Mouse (Mus musculus): ENCODE measurements around the gene Mylk3. TPM values are rescaled to one million over a fixed set of nuclear protein-coding genes. Genes with fewer than 3 reads are reported as not detected.

The Mylk3 gene
- 1.0 and 3.8 TPM in 2 replicates for total RNA-seq (2017)

DNA sequence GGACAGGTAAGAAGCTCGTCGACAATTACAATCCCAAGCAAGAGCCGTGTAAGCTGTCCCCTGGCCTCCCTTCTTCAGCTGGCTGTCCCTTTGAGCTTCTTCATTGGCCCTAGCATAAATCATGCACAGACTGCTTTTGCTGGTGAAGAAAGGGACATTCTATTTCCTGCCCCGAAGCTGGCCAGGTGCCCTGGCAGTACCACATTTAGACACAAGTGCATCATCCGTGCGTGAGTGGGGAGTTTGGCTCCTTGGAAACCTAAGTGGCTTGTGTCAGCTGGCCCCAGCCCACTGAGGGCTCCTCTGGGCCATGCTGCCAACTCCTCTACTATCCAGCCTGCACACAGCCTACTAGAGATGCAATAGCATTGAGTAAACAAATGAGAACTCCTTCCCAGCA is at the start of gene Mylk3:
TSS of gene Mylk3 (minus strand) at position 141 of the 400 bp plus-strand sequence.
- ATAC-seq (replicated peaks in 1 of 2; ENCODE audit: insufficient read depth in 1 of 2, low FRiP score in 2 of 2, low TSS enrichment in 1 of 2, low read depth in 1 of 2, poor library complexity in 2 of 2, severe bottlenecking in 2 of 2) = 0 out of 4 replicates have a peak, but pooled peaks of 1 of the 2 experiments have one; percentile 17

DNA sequence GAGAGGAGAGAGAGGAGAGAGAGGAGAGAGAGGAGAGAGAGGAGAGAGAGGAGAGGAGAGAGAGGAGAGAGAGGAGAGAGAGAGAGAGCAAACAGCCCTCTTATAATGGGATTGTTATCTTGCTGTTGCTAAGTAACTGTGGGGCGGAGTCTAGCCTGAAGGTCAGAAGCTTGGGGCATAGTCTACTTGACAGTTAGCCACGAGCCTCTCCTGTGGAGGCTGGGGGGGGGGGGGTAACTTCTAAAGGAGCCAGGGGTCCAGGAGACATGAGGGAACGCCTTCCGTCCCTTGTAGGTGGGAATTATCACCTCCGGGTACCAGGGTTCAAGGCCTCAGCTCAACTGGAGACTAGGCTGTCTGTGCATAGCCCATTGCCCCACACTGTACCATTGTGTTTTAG is 49.6 kb upstream of the Mylk3 start:
- ATAC-seq (replicated peaks in 1 of 2; ENCODE audit: insufficient read depth in 1 of 2, low FRiP score in 2 of 2, low TSS enrichment in 1 of 2, low read depth in 1 of 2, poor library complexity in 2 of 2, severe bottlenecking in 2 of 2) = no peak

GRCm38 (mm10) chr8:85434817-85435216 is 48.7 kb upstream of the Mylk3 start:
- no peak for ATAC-seq (replicated peaks in 1 of 2; ENCODE audit: insufficient read depth in 1 of 2, low FRiP score in 2 of 2, low TSS enrichment in 1 of 2, low read depth in 1 of 2, poor library complexity in 2 of 2, severe bottlenecking in 2 of 2)

DNA sequence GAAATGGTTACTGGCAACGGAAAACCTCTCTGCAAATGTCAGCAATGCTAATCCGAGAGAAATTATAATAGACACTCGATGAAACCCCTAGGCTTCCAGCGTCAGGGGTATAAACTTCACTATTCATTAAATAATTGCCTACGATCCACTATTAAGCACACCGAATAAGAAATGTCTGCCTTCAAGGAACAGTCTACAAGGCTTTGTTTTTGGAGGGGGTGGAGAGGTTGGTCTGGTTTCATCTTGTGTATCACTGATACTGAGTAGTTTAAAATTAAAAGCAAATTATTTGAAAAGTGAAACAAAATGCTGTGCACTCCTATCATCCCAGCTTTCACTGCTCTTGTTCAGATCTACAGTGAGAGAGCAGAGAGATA is 46.9 kb upstream of the Mylk3 start:
- ATAC-seq (replicated peaks in 1 of 2; ENCODE audit: insufficient read depth in 1 of 2, low FRiP score in 2 of 2, low TSS enrichment in 1 of 2, low read depth in 1 of 2, poor library complexity in 2 of 2, severe bottlenecking in 2 of 2) = peak; percentile 29 to 34; a peak in 3 of 4 replicates

DNA sequence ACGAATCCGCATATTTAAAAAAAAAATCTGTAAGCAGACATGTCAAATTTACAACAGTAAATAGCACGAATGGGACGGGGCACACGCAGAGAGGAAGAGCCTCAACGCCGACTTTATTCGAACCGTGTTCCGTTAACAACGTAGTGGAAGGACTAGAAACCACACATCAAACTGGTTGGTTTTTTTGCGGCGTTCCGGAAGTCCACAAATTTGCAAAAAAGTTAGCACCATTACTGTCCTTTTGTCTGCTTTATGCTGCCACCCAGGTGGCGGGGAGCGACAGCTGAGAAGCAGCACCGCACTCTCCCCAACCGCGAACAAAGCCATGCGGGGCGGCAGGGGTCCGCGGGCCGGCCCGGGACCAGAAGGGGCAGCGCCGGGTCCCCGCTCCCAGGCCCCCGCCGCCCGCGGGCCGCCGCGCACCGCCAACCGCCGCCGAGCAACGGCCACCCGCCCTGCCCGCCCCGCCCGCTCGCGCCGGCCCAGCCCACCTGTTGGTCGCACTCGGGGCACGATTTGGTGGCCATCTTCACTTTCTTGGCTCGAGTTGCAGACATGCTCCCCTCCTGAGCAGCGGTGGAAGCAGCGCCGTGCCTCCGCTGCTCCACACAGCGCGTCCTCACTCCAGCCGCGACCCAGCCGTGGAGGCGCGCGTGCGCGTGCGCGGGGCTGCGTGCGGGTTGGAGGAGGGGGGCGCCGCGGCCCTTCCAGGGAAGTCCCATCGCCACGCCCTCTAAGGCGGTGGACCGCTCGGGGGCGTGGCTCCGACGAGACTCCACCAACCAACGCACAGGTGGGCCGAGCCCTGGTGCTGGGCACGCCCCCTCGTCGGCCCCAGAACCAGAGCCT is 46.2 kb upstream of the Mylk3 start, which contains the start of gene 4921524J17Rik:
TSS of gene 4921524J17Rik (minus strand) at position 666 of the 849 bp plus-strand sequence.
- ATAC-seq (replicated peaks in 1 of 2; ENCODE audit: insufficient read depth in 1 of 2, low FRiP score in 2 of 2, low TSS enrichment in 1 of 2, low read depth in 1 of 2, poor library complexity in 2 of 2, severe bottlenecking in 2 of 2) = peak; percentile 98

GRCm38 (mm10) chr8:85431281-85432167 is 45.4 kb upstream of the Mylk3 start:
- no peak for ATAC-seq (replicated peaks in 1 of 2; ENCODE audit: insufficient read depth in 1 of 2, low FRiP score in 2 of 2, low TSS enrichment in 1 of 2, low read depth in 1 of 2, poor library complexity in 2 of 2, severe bottlenecking in 2 of 2)

DNA sequence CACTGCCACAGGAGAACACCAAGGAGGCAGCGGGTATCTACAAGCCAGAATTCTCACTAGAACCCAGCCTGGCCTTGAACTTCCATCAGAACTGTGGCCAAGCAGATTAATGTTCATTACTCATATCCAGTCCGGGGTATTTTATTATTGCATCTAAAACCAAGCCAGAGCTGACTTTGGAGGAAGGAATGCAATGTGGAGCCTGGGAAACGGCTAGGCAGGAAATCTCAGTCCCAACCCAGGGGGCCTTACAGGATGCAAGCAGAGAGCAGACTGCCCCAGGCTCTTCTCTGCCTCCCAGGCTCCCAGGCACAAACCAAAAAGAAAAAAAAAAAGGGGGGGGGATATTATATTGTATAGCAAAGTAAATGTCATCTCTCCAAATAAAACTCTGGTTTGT is 44.7 kb upstream of the Mylk3 start:
- no peak for ATAC-seq (replicated peaks in 1 of 2; ENCODE audit: insufficient read depth in 1 of 2, low FRiP score in 2 of 2, low TSS enrichment in 1 of 2, low read depth in 1 of 2, poor library complexity in 2 of 2, severe bottlenecking in 2 of 2)

GRCm38 (mm10) chr8:85429219-85429618 is 43.1 kb upstream of the Mylk3 start:
- ATAC-seq (replicated peaks in 1 of 2; ENCODE audit: insufficient read depth in 1 of 2, low FRiP score in 2 of 2, low TSS enrichment in 1 of 2, low read depth in 1 of 2, poor library complexity in 2 of 2, severe bottlenecking in 2 of 2) = no peak

DNA sequence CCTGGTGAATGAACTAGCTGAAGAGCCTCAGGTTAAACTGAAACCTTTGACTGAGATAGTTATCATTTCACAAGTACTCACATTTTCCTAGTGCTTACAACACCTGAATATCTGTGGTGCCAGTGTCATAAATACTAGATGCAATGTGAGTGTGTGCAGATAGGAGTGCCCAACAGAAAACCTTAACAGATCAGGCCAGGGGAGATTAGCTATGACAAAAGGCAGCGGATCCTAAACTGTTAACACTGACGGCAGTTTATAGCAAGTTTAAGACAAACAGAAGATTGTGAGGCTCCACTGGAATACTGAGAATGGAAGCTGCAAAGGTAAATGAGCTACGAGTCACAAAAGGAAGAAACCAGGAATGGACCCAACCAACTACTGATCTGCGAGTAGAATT is 40.9 kb upstream of the Mylk3 start:
- no peak for ATAC-seq (replicated peaks in 1 of 2; ENCODE audit: insufficient read depth in 1 of 2, low FRiP score in 2 of 2, low TSS enrichment in 1 of 2, low read depth in 1 of 2, poor library complexity in 2 of 2, severe bottlenecking in 2 of 2)

- ATAC-seq (replicated peaks in 1 of 2; ENCODE audit: insufficient read depth in 1 of 2, low FRiP score in 2 of 2, low TSS enrichment in 1 of 2, low read depth in 1 of 2, poor library complexity in 2 of 2, severe bottlenecking in 2 of 2) = no peak
These were observed 35.2 kb upstream of the Mylk3 start for GRCm38 (mm10) chr8:85421329-85421728.

DNA sequence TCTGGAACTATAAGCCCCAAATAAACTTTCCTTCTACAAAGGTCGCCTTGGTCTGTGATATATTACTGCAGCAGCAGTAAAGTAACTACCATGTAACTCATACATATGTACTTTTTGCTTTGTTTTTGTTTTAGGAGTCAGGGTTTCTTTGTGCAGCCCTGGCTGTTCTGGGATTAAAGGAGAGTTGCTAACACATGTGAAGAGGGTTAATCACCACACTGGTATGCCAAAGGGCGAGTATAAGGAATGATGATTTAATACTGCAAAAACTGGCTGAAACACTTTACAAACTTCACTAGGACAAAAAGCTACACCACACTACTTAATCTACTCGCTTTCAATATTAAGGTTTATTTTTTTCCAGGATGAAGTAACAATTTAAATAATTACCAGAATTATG is 22.4 kb upstream of the Mylk3 start:
- no peak for ATAC-seq (replicated peaks in 1 of 2; ENCODE audit: insufficient read depth in 1 of 2, low FRiP score in 2 of 2, low TSS enrichment in 1 of 2, low read depth in 1 of 2, poor library complexity in 2 of 2, severe bottlenecking in 2 of 2)

GRCm38 (mm10) chr8:85408053-85408505 is 21.9 kb upstream of the Mylk3 start:
- peak; percentile 64 to 80 for ATAC-seq (replicated peaks in 1 of 2; ENCODE audit: insufficient read depth in 1 of 2, low FRiP score in 2 of 2, low TSS enrichment in 1 of 2, low read depth in 1 of 2, poor library complexity in 2 of 2, severe bottlenecking in 2 of 2)

DNA sequence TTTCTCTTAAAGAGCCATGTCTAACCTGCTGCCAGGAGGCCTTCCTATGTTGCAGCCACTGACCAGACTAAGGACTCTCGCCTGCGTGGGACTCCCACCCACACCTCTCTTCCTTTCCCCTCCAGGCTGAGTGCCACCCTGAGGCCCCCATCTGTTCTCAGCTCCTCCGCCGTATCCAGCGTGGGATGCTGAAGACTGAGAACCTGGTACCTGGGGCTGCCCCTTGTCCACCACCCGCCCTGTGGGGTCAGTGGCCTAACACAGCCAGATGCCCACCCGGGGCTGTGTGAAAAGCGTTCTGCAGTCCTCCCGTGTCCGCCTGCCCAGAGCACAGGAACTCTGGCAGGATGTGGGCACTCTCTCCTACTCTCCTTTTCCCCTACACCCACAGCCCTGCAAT is 19.8 kb upstream of the Mylk3 start:
- no peak for ATAC-seq (replicated peaks in 1 of 2; ENCODE audit: insufficient read depth in 1 of 2, low FRiP score in 2 of 2, low TSS enrichment in 1 of 2, low read depth in 1 of 2, poor library complexity in 2 of 2, severe bottlenecking in 2 of 2)

DNA sequence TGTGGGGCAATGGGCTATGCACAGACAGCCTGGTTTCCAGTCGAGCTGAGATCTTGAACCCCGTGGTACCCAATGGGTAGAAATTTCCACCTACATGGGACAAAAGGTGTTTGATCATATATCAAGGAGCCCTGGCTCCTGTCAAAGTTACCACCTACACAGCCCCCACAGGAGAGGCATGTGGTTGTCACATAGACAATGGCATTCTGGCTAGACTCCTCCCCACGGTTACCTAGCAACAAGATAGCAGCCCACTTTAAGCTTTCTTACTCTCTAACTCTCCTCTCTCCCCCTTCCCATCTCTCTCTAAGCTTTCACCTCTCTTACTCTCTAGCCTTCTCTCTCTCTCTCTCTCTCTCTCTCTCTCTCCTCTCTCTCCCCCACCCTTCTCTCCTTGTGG is 19.3 kb upstream of the Mylk3 start:
- ATAC-seq (replicated peaks in 1 of 2; ENCODE audit: insufficient read depth in 1 of 2, low FRiP score in 2 of 2, low TSS enrichment in 1 of 2, low read depth in 1 of 2, poor library complexity in 2 of 2, severe bottlenecking in 2 of 2) = 0 out of 4 replicates have a peak, but pooled peaks of 1 of the 2 experiments have one; percentile 32

- ATAC-seq (replicated peaks in 1 of 2; ENCODE audit: insufficient read depth in 1 of 2, low FRiP score in 2 of 2, low TSS enrichment in 1 of 2, low read depth in 1 of 2, poor library complexity in 2 of 2, severe bottlenecking in 2 of 2) = no peak
These were observed 12.4 kb upstream of the Mylk3 start for GRCm38 (mm10) chr8:85398548-85398947.

DNA sequence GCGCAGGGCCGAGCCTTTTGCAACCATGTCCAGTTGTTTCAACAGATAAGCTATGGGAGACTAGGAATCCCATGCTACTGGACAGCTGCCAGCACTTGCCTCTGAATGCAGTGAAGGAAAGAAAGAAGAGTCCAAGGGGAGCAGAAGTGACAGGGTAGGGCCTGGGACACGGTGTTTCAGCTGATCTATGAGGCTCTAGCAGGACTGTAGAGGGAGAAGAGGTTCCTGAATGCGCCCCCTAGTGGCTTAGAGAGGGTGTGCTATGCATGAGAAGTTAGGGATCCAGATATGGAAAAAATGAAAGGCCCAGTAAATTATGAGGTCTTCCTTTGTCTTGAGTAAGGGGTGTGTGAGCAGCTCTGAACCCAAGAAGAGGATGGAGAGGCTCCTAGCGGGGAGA is 11.4 kb upstream of the Mylk3 start:
- ATAC-seq (replicated peaks in 1 of 2; ENCODE audit: insufficient read depth in 1 of 2, low FRiP score in 2 of 2, low TSS enrichment in 1 of 2, low read depth in 1 of 2, poor library complexity in 2 of 2, severe bottlenecking in 2 of 2) = peak; percentile 72 to 73; a peak in 3 of 4 replicates

DNA sequence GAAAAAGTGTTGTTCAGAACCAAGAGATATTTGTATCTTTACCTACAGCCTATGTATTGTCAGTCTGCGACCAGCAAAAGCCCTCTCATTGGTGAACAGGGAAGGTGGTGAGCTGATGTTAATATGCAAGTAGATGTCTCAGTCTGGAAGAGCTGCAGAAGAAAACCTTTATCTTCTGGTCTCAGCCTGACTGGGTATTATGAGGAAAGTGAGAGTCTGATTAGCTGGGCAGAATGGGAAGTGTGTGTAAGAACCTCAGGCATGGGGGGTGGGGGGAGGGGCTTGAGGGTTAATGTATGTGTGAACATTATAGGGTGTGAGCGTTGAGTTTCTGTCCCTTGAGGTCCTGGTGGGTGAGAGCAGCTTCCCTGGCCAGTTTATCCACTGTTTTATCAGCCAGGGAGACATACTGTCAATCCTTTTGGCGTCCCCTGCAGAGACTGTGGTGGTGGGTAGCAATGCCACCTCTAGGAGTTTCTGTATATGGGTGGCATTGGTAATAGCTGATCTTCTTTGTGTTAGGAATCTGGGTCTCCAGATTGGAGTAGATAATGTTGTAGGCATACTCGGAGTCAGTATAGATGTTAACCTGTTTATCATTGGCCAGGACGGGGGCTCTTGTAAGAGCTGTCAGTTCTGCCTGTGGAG is 10.4 kb upstream of the Mylk3 start:
- no peak; a peak in 1 of 4 replicates for ATAC-seq (replicated peaks in 1 of 2; ENCODE audit: insufficient read depth in 1 of 2, low FRiP score in 2 of 2, low TSS enrichment in 1 of 2, low read depth in 1 of 2, poor library complexity in 2 of 2, severe bottlenecking in 2 of 2)

All from hematopoietic stem cell, adult 5-6 weeks (primary cell).